Mouse (Mus musculus): ENCODE results near the gene Cep97. TPM values are rescaled to one million over a fixed set of nuclear protein-coding genes. Genes with fewer than 3 reads are reported as not detected.
A peak's percentile ranks its signal among the peaks of the same experiment; 100 is the strongest.

The Cep97 gene
- polyA plus RNA-seq, 1 experiment, result 217 TPM

- Histone ChIP-seq H3K4me3 (ENCODE audit: insufficient read depth, low read depth, low read length) (no peak overlapping the region), H3K27ac (ENCODE audit: insufficient read depth, low read depth, low read length) (no peak overlapping the region), H3K4me1 (ENCODE audit: control insufficient read depth, insufficient read depth, low read length) (no peaks in the 10 kb centered on the region)
- 79% methylated on average over 10 of the region's 10 CpGs for WGBS
- TF ChIP-seq POLR2A (IDR thresholded peaks at IDR 0.05; ENCODE audit: insufficient read depth, low read depth, low read length) (no peak), CTCF (IDR thresholded peaks at IDR 0.05; ENCODE audit: insufficient read depth, low read depth, low read length) (no peak)
Measured at GRCm38 (mm10) chr16:55922079-55922478, 12.6 kb downstream of the Cep97 start.

- Histone ChIP-seq H3K27ac (ENCODE audit: insufficient read depth, low read depth, low read length) (no peak overlapping the region), H3K4me1 (ENCODE audit: control insufficient read depth, insufficient read depth, low read length) (no peaks in the 10 kb centered on the region), H3K4me3 (ENCODE audit: insufficient read depth, low read depth, low read length) (no peak overlapping the region)
- no peak for TF ChIP-seq POLR2A (IDR thresholded peaks at IDR 0.05; ENCODE audit: insufficient read depth, low read depth, low read length)
- TF ChIP-seq CTCF (IDR thresholded peaks at IDR 0.05; ENCODE audit: insufficient read depth, low read depth, low read length), result no peak
- 96% methylated on average over 7 of the region's 7 CpGs for WGBS
Measured at GRCm38 (mm10) chr16:55914716-55915115, 19.9 kb downstream of the Cep97 start.

- H3K4me1 ChIP-seq (ENCODE audit: control insufficient read depth, insufficient read depth, low read length), result no peaks in the 10 kb centered on the region
- no peak overlapping the region for H3K4me3 ChIP-seq (ENCODE audit: insufficient read depth, low read depth, low read length)
- H3K27ac ChIP-seq (ENCODE audit: insufficient read depth, low read depth, low read length), result no peak overlapping the region
- no peak for TF ChIP-seq CTCF (IDR thresholded peaks at IDR 0.05; ENCODE audit: insufficient read depth, low read depth, low read length)
- TF ChIP-seq POLR2A (IDR thresholded peaks at IDR 0.05; ENCODE audit: insufficient read depth, low read depth, low read length), result no peak
- 94% methylated on average over 10 of the region's 10 CpGs for WGBS
Measured at GRCm38 (mm10) chr16:55910208-55910793, 24.4 kb downstream of the Cep97 start.

GRCm38 (mm10) chr16:55906928-55907679 is 27.6 kb downstream of the Cep97 start:
- no peaks in the 10 kb centered on the region for H3K4me1 ChIP-seq (ENCODE audit: control insufficient read depth, insufficient read depth, low read length)
- 91% methylated on average over 5 of the region's 5 CpGs for WGBS
- TF ChIP-seq CTCF (IDR thresholded peaks at IDR 0.05; ENCODE audit: insufficient read depth, low read depth, low read length) (no peak), POLR2A (IDR thresholded peaks at IDR 0.05; ENCODE audit: insufficient read depth, low read depth, low read length) (no peak)
- no peak overlapping the region for H3K27ac ChIP-seq (ENCODE audit: insufficient read depth, low read depth, low read length)
- H3K4me3 ChIP-seq (ENCODE audit: insufficient read depth, low read depth, low read length), result no peak overlapping the region

- WGBS, result 91% methylated on average over 25 of the region's 25 CpGs
- H3K4me3 ChIP-seq (ENCODE audit: insufficient read depth, low read depth, low read length), result no peak overlapping the region
- no peak overlapping the region for H3K27ac ChIP-seq (ENCODE audit: insufficient read depth, low read depth, low read length)
Measured at GRCm38 (mm10) chr16:55905370-55905769, 29.3 kb downstream of the Cep97 start.

GRCm38 (mm10) chr16:55901839-55902756 is 32.6 kb downstream of the Cep97 start:
- H3K27ac ChIP-seq (ENCODE audit: insufficient read depth, low read depth, low read length), result no peak overlapping the region
- TF ChIP-seq POLR2A (IDR thresholded peaks at IDR 0.05; ENCODE audit: insufficient read depth, low read depth, low read length), result no peak
- no peak for TF ChIP-seq CTCF (IDR thresholded peaks at IDR 0.05; ENCODE audit: insufficient read depth, low read depth, low read length)
- WGBS, result 90% methylated on average over 14 of the region's 14 CpGs
- H3K4me1 ChIP-seq (ENCODE audit: control insufficient read depth, insufficient read depth, low read length), result no peaks in the 10 kb centered on the region
- no peak overlapping the region for H3K4me3 ChIP-seq (ENCODE audit: insufficient read depth, low read depth, low read length)

More at GRCm38 (mm10) chr16:55905370-55905769, 29.3 kb downstream of the Cep97 start:
- H3K4me1 ChIP-seq (ENCODE audit: control insufficient read depth, insufficient read depth, low read length), result no peaks in the 10 kb centered on the region
- no peak for TF ChIP-seq POLR2A (IDR thresholded peaks at IDR 0.05; ENCODE audit: insufficient read depth, low read depth, low read length)
- TF ChIP-seq CTCF (IDR thresholded peaks at IDR 0.05; ENCODE audit: insufficient read depth, low read depth, low read length), result no peak

GRCm38 (mm10) chr16:55898385-55899002 is 36.2 kb downstream of the Cep97 start:
- no peak overlapping the region for H3K27ac ChIP-seq (ENCODE audit: insufficient read depth, low read depth, low read length)
- H3K4me3 ChIP-seq (ENCODE audit: insufficient read depth, low read depth, low read length), result no peak overlapping the region
- TF ChIP-seq CTCF (IDR thresholded peaks at IDR 0.05; ENCODE audit: insufficient read depth, low read depth, low read length), result no peak
- H3K4me1 ChIP-seq (ENCODE audit: control insufficient read depth, insufficient read depth, low read length), result no peaks in the 10 kb centered on the region
- 81% methylated on average over 9 of the region's 9 CpGs for WGBS

- 3% methylated on average over 9 of the region's 9 CpGs for WGBS
- Histone ChIP-seq H3K4me1 (ENCODE audit: control insufficient read depth, insufficient read depth, low read length) (no peaks in the 10 kb centered on the region), H3K4me3 (ENCODE audit: insufficient read depth, low read depth, low read length) (peak overlapping the region; percentile 86), H3K27ac (ENCODE audit: insufficient read depth, low read depth, low read length) (peak overlapping the region; percentile 78)
- TF ChIP-seq POLR2A (IDR thresholded peaks at IDR 0.05; ENCODE audit: insufficient read depth, low read depth, low read length) (no peak), CTCF (IDR thresholded peaks at IDR 0.05; ENCODE audit: insufficient read depth, low read depth, low read length) (no peak)
Measured at GRCm38 (mm10) chr16:55895651-55896095, 39.0 kb downstream of the Cep97 start.

Measured in olfactory bulb, adult 2 months (tissue).